Mouse (Mus musculus) left cerebral cortex, adult 11 months (tissue): ENCODE data around the gene Psg19.

Experiments
- DNase-seq: peaks from one replicate; pipeline ENCODE4 v3.0.0; 2022; ENCODE audit warnings: low spot score

Gene Psg19

DNA sequence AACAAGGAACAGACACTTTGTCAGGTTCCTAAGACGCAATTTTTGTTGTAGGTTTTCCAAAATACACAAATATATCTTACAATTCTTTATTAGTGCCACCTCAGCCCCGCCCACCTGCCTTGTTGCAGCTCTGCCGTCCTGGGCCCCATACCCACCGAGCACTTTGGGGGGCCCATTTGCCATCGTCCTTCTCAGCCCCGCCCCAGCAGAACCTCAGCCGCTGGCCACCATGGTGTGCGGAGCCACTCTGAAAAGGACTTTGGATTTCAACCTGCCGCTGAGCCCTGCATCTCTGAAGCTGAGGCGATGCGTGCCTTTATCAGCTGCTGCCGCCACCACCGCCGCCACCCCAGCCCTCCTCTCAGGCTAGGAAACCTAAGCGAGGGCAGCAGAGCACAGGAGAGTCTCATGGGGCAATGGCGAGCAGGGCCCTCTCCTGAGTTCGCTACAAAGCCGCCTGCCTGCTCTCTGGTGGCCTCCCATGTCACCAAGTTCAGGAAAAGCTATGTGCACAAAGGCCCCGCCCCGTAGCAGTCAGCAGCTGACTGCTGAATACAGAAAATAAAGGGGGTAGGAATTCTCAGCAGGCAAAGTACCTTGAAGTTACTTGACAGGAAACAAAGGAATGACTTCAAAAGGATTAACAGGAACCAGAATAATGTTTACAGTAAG is 52.0 kb downstream of the Psg19 start:
- DNase-seq, result no peak
